Mouse (Mus musculus) olfactory bulb, adult 2 months (tissue): Measurements from ENCODE around the gene Cfap70.

Experiments used
- CTCF ChIP-seq: fragments of 200-500 bp; IDR thresholded peaks from 2 replicates; pipeline ENCODE4 v1.5.1; 2012; ENCODE audit warnings: low read depth, mild to moderate bottlenecking, low read length, moderate library complexity; ENCODE audit not compliant: insufficient read depth
- POLR2A ChIP-seq: fragments of 200-500 bp; IDR thresholded peaks from 2 replicates; pipeline ENCODE4 v1.6.1; 2012; ENCODE audit warnings: mild to moderate bottlenecking, low read depth, low read length, moderate library complexity; ENCODE audit not compliant: insufficient read depth

- TF ChIP-seq CTCF (no peak), POLR2A (no peak)
These were observed 74.9 kb downstream of the Cfap70 start for GRCm38 (mm10) chr14:20377112-20377521.
